Mouse (Mus musculus): Measurements from ENCODE around the gene Hrct1. TPM values are rescaled to one million over a fixed set of nuclear protein-coding genes. Genes with fewer than 3 reads are reported as not detected.

Hrct1 gene
- polyA plus RNA-seq, 1 experiment from 2014 or later, result 0.53 TPM

- DNase-seq (ENCODE audit: low spot score), result no peak
- no peak overlapping the region for H3K4me3 ChIP-seq
- no peaks in the 10 kb centered on the region for H3K36me3 ChIP-seq
- H3K27me3 ChIP-seq (ENCODE audit: insufficient read depth, poor library complexity, severe bottlenecking), result no peaks in the 10 kb centered on the region
- H3K4me1 ChIP-seq, result peaks cover 82% of the 10 kb centered on the region
- H3K9me3 ChIP-seq, result no peaks in the 10 kb centered on the region
- peak overlapping the region; percentile 85 for H3K27ac ChIP-seq
- WGBS, result 53% methylated on average over 21 of the region's 21 CpGs
Observed at GRCm38 (mm10) chr4:43730750-43731297, 3.8 kb downstream of the Hrct1 start.

DNA sequence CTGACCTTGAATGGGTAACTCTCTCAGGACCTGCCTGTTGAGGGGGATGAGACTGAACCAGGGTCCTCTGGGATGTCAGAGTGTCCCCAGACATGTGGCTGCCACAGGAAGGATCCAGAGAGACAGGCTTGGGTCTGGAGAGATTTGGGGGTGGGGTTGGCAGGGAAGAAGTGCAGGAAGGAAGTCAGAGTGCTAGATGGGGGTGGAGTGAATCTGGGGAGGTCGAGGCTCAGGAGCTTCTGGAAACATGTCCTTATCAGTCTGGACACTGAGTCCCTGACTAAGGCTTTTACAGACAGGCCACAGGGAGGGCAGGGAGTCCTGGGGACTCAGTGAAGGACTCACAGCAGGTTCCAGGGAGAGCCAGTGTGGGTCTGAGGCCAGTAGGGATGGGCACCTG is 5.2 kb downstream of the Hrct1 start:
- DNase-seq (ENCODE audit: low spot score), result no peak
- Histone ChIP-seq H3K4me1 (peaks cover 78% of the 10 kb centered on the region), H3K9me3 (no peaks in the 10 kb centered on the region), H3K4me3 (no peak overlapping the region), H3K27ac (peak overlapping the region; percentile 74), H3K36me3 (no peaks in the 10 kb centered on the region), H3K27me3 (ENCODE audit: insufficient read depth, poor library complexity, severe bottlenecking) (no peaks in the 10 kb centered on the region)
- WGBS, result 21% methylated on average over 1 of the region's 1 CpGs

GRCm38 (mm10) chr4:43733186-43733585 is 6.2 kb downstream of the Hrct1 start:
- 67% methylated on average over 5 of the region's 5 CpGs for WGBS
- H3K27ac ChIP-seq, result peak overlapping the region; percentile 74
- H3K4me1 ChIP-seq, result peaks cover 69% of the 10 kb centered on the region
- no peaks in the 10 kb centered on the region for H3K9me3 ChIP-seq
- H3K27me3 ChIP-seq (ENCODE audit: insufficient read depth, poor library complexity, severe bottlenecking), result no peaks in the 10 kb centered on the region
- no peak overlapping the region for H3K4me3 ChIP-seq
- no peaks in the 10 kb centered on the region for H3K36me3 ChIP-seq
- no peak for DNase-seq (ENCODE audit: low spot score)

- no peak for DNase-seq (ENCODE audit: low spot score)
- H3K36me3 ChIP-seq, result no peaks in the 10 kb centered on the region
- peaks cover 33% of the 10 kb centered on the region for H3K4me1 ChIP-seq
- no peaks in the 10 kb centered on the region for H3K27me3 ChIP-seq (ENCODE audit: insufficient read depth, poor library complexity, severe bottlenecking)
- H3K9me3 ChIP-seq, result no peaks in the 10 kb centered on the region
- no peak overlapping the region for H3K27ac ChIP-seq
- 69% methylated on average over 6 of the region's 6 CpGs for WGBS
- H3K4me3 ChIP-seq, result no peak overlapping the region
Observed at GRCm38 (mm10) chr4:43737144-43737543, 10.2 kb downstream of the Hrct1 start.

GRCm38 (mm10) chr4:43738989-43739674 is 12.1 kb downstream of the Hrct1 start:
- Histone ChIP-seq H3K9me3 (no peaks in the 10 kb centered on the region), H3K27me3 (ENCODE audit: insufficient read depth, poor library complexity, severe bottlenecking) (no peaks in the 10 kb centered on the region), H3K36me3 (no peaks in the 10 kb centered on the region), H3K4me3 (no peak overlapping the region), H3K27ac (no peak overlapping the region), H3K4me1 (peaks cover 14% of the 10 kb centered on the region)
- WGBS, result 54% methylated on average over 8 of the region's 8 CpGs
- DNase-seq (ENCODE audit: low spot score), result no peak

- Histone ChIP-seq H3K27me3 (ENCODE audit: insufficient read depth, poor library complexity, severe bottlenecking) (no peaks in the 10 kb centered on the region), H3K9me3 (no peaks in the 10 kb centered on the region), H3K36me3 (no peaks in the 10 kb centered on the region), H3K4me3 (no peak overlapping the region), H3K27ac (no peak overlapping the region), H3K4me1 (peaks cover 10% of the 10 kb centered on the region)
- no peak for DNase-seq (ENCODE audit: low spot score)
- 55% methylated on average over 5 of the region's 5 CpGs for whole genome bisulfite sequencing
Observed at GRCm38 (mm10) chr4:43741526-43741925, 14.5 kb downstream of the Hrct1 start.

- Histone ChIP-seq H3K27ac (no peak overlapping the region), H3K9me3 (no peaks in the 10 kb centered on the region), H3K27me3 (ENCODE audit: insufficient read depth, poor library complexity, severe bottlenecking) (no peaks in the 10 kb centered on the region), H3K36me3 (no peaks in the 10 kb centered on the region), H3K4me1 (peaks cover 11% of the 10 kb centered on the region), H3K4me3 (no peak overlapping the region)
- 27% methylated on average over 4 of the region's 4 CpGs for WGBS
- DNase-seq (ENCODE audit: low spot score), result no peak
Observed at GRCm38 (mm10) chr4:43742637-43743036, 15.6 kb downstream of the Hrct1 start.

- WGBS, result 12% methylated on average over 1 of the region's 1 CpGs
Observed at GRCm38 (mm10) chr4:43743099-43743498, 16.1 kb downstream of the Hrct1 start.

DNA sequence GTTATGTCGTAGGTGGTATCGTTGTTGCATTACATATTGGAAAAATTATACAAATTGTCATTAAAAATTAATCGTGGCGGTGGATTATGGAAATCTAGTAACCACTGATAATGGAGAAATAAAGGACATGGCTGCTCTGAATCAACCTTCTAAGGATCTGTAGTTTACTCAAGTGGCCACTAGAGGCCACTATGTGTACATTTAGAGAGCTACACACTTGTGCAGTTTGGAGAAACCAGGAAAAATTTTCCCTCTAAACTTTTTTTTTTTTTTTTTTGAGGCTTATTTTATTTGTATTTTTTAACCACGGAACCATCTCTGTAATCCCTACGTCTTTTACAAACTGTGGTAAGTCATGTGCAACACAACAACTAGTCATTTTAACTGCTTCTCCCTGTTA is 18.2 kb downstream of the Hrct1 start:
- Histone ChIP-seq H3K27ac (no peak overlapping the region), H3K4me3 (no peak overlapping the region), H3K36me3 (no peaks in the 10 kb centered on the region), H3K27me3 (ENCODE audit: insufficient read depth, poor library complexity, severe bottlenecking) (no peaks in the 10 kb centered on the region), H3K9me3 (no peaks in the 10 kb centered on the region), H3K4me1 (peaks cover 11% of the 10 kb centered on the region)
- no peak for DNase-seq (ENCODE audit: low spot score)
- 11% methylated on average over 6 of the region's 6 CpGs for WGBS

More at GRCm38 (mm10) chr4:43743099-43743498, 16.1 kb downstream of the Hrct1 start:
- H3K4me3 ChIP-seq, result no peak overlapping the region
- H3K9me3 ChIP-seq, result no peaks in the 10 kb centered on the region
- H3K27ac ChIP-seq, result no peak overlapping the region
- no peaks in the 10 kb centered on the region for H3K27me3 ChIP-seq (ENCODE audit: insufficient read depth, poor library complexity, severe bottlenecking)
- H3K4me1 ChIP-seq, result peaks cover 11% of the 10 kb centered on the region
- no peaks in the 10 kb centered on the region for H3K36me3 ChIP-seq
- no peak for DNase-seq (ENCODE audit: low spot score)

GRCm38 (mm10) chr4:43757213-43757612 is 30.2 kb downstream of the Hrct1 start:
- no peaks in the 10 kb centered on the region for H3K36me3 ChIP-seq
- 47% methylated on average over 6 of the region's 6 CpGs for WGBS
- H3K4me1 ChIP-seq, result peaks cover 19% of the 10 kb centered on the region; the same call in 1 of the 2 replicates
- no peak overlapping the region for H3K4me3 ChIP-seq
- H3K27me3 ChIP-seq (ENCODE audit: insufficient read depth, poor library complexity, severe bottlenecking), result no peaks in the 10 kb centered on the region
- H3K9me3 ChIP-seq, result no peaks in the 10 kb centered on the region
- DNase-seq (ENCODE audit: low spot score), result no peak
- no peak overlapping the region for H3K27ac ChIP-seq

DNA sequence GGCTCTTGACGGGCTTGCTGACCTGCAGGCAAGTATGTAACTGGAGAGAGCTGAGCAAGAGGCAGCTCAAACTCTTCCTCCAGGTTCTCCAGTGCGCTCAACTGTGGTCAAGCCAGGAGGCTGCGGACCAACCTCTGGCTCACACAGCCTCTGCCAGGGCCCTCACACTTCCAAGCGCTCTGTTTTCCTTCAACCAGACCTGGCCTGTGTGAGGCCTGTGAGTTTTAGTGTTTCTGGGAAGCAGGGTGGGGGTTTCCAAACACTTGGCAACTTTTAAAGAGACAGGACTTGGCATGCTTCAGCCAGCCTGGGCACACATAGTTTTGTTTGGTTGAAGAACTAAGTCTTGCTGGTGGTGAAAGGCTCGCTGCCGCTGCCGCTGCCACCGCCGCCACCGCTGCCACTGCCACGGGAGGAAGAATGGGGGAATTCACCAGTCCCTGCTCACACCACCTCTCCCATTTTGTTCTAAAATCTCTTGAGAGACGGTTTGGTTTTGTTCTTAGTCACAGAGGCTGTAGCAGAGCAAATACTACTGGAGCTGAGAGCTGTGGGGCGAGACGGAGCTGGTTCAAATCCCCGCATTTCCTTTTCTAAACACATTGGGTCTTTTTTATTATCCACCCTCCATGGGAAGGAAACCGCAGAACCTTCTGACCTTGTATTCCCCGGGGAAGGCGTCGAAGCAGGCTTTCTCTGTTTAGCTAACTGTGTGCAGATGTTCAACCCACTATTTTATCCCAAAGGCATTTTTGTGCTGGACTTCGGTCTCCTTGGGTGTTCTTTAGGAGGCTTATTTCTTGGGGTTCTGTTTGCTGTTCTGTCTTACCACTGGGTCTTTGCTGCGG is 32.8 kb downstream of the Hrct1 start:
- peaks cover 19% of the 10 kb centered on the region; the same call in 1 of the 2 replicates for H3K4me1 ChIP-seq
- no peaks in the 10 kb centered on the region for H3K36me3 ChIP-seq
- DNase-seq (ENCODE audit: low spot score), result no peak
- no peak overlapping the region for H3K4me3 ChIP-seq
- no peaks in the 10 kb centered on the region for H3K9me3 ChIP-seq
- WGBS, result 77% methylated on average over 21 of the region's 21 CpGs
- H3K27me3 ChIP-seq (ENCODE audit: insufficient read depth, poor library complexity, severe bottlenecking), result no peaks in the 10 kb centered on the region
- no peak overlapping the region for H3K27ac ChIP-seq

DNA sequence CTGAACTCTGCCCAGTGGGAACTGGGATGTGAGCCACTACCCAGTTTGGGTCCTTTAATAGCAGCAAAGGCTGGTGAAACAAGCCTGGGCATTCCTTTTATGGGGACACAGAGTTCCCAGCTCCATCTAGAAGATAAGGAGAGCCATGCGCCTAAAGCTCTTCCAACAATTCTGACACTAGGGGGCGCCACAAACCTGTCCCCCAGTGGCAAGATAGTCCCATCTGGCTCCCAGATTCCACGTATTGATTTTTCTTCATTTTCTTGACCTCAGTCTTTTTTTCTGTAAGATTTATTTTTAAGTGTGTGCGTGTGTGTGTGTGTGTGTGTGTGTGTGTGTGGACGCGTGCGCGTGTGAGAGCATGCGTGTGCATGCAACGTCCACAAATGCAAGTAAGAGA is 33.5 kb downstream of the Hrct1 start:
- Histone ChIP-seq H3K27me3 (ENCODE audit: insufficient read depth, poor library complexity, severe bottlenecking) (no peaks in the 10 kb centered on the region), H3K9me3 (no peaks in the 10 kb centered on the region), H3K36me3 (no peaks in the 10 kb centered on the region), H3K27ac (no peak overlapping the region), H3K4me1 (peaks cover 19% of the 10 kb centered on the region; the same call in 1 of the 2 replicates), H3K4me3 (no peak overlapping the region)
- 72% methylated on average over 10 of the region's 10 CpGs for WGBS
- no peak for DNase-seq (ENCODE audit: low spot score)

- WGBS, result 74% methylated on average over 2 of the region's 2 CpGs
- peaks cover 19% of the 10 kb centered on the region; the same call in 1 of the 2 replicates for H3K4me1 ChIP-seq
- no peak overlapping the region for H3K4me3 ChIP-seq
- H3K9me3 ChIP-seq, result no peaks in the 10 kb centered on the region
- no peak for DNase-seq (ENCODE audit: low spot score)
- H3K27ac ChIP-seq, result no peak overlapping the region
- no peaks in the 10 kb centered on the region for H3K27me3 ChIP-seq (ENCODE audit: insufficient read depth, poor library complexity, severe bottlenecking)
- no peaks in the 10 kb centered on the region for H3K36me3 ChIP-seq
Observed at GRCm38 (mm10) chr4:43761336-43761735, 34.3 kb downstream of the Hrct1 start.
